ENCODE assay signal across 7 mouse cellular contexts in genomic region chr3:96333396-96334174, GRCm38 (mm10). TPM values are rescaled to one million over a fixed set of nuclear protein-coding genes. Genes with fewer than 3 reads are reported as not detected.
DNase-seq lines count a peak whose midpoint lies in the region; ATAC-seq and TF ChIP-seq lines count a peak whose summit lies in the region.

No protein-coding gene starts in this region.

- no peak overlapping the region for H3K27ac ChIP-seq in spleen, adult 2 months (ENCODE audit: insufficient read depth, low read length)
- no peak overlapping the region for H3K27ac ChIP-seq in embryonic facial prominence, embryonic 11.5 days (replicated peaks; ENCODE audit: low read depth, low read length)
- H3K27ac ChIP-seq in intestine, embryonic 16.5 days (ENCODE audit: low read length) = no peak overlapping the region
- H3K27ac ChIP-seq in neural tube, embryonic 15.5 days (replicated peaks) = no peak overlapping the region

- no peaks in the 10 kb centered on the region; the same call in 1 of the 2 replicates for H3K4me1 ChIP-seq in spleen, adult 2 months (ENCODE audit: control insufficient read depth, insufficient read depth, insufficient read length)
- H3K4me1 ChIP-seq in embryonic facial prominence, embryonic 11.5 days (ENCODE audit: control insufficient read depth, insufficient read depth, low read length) = no peaks in the 10 kb centered on the region
- H3K4me1 ChIP-seq in intestine, embryonic 16.5 days (ENCODE audit: control insufficient read depth, insufficient read depth, low read length) = peaks cover 9% of the 10 kb centered on the region
- no peaks in the 10 kb centered on the region for H3K4me1 ChIP-seq in neural tube, embryonic 15.5 days

- H3K9ac ChIP-seq in embryonic facial prominence, embryonic 11.5 days (replicated peaks; ENCODE audit: low read length) = no peak overlapping the region
- H3K9ac ChIP-seq in intestine, embryonic 16.5 days (ENCODE audit: low read depth, low read length) = 0 out of 2 replicates have a peak overlapping the region, but pooled peaks have one; percentile 11
- no peak overlapping the region for H3K9ac ChIP-seq in neural tube, embryonic 15.5 days (replicated peaks)

- no peak for TF ChIP-seq CTCF in spleen, adult 2 months (IDR thresholded peaks at IDR 0.05; ENCODE audit: extremely low read depth, insufficient read depth, insufficient read length, insufficient replicate concordance)

- H3K4me2 ChIP-seq in embryonic facial prominence, embryonic 11.5 days (ENCODE audit: low read depth, low read length) = peak overlapping the region; percentile 33
- peak overlapping the region; percentile 56 for H3K4me2 ChIP-seq in intestine, embryonic 16.5 days (ENCODE audit: low read depth, low read length)
- H3K4me2 ChIP-seq in neural tube, embryonic 15.5 days = peak overlapping the region; percentile 17; the same call in 1 of the 2 replicates

- no peak for DNase-seq in spleen, adult 2 months (ENCODE audit: low read depth in 1 of 2, low spot score in 2 of 2)
- DNase-seq in spleen, postnatal 14 days (ENCODE audit: low spot score in 2 of 2) = no peak
- peak; percentile 25 for DNase-seq in embryonic facial prominence, embryonic 11.5 days (ENCODE audit: low spot score)
- DNase-seq in adrenal gland, adult 8-10 months = no peak
- no peak for DNase-seq in layer of hippocampus, adult 9-11 months

- no peaks in the 10 kb centered on the region for H3K9me3 ChIP-seq in embryonic facial prominence, embryonic 11.5 days (replicated peaks; ENCODE audit: control insufficient read depth, low read length)
- no peaks in the 10 kb centered on the region for H3K9me3 ChIP-seq in intestine, embryonic 16.5 days (ENCODE audit: control insufficient read depth, low read length)
- H3K9me3 ChIP-seq in neural tube, embryonic 15.5 days (replicated peaks) = no peaks in the 10 kb centered on the region

- no peak for TF ChIP-seq POLR2A in spleen, adult 2 months (IDR thresholded peaks at IDR 0.05; ENCODE audit: low read depth, low read length)

- H3K36me3 ChIP-seq in spleen, adult 2 months (ENCODE audit: control insufficient read depth, insufficient read depth, low read length) = no peaks in the 10 kb centered on the region
- H3K36me3 ChIP-seq in embryonic facial prominence, embryonic 11.5 days (replicated peaks; ENCODE audit: control insufficient read depth, insufficient read depth, low read depth, low read length) = no peaks in the 10 kb centered on the region
- no peaks in the 10 kb centered on the region for H3K36me3 ChIP-seq in intestine, embryonic 16.5 days (ENCODE audit: control insufficient read depth, insufficient read depth, low read length)
- no peaks in the 10 kb centered on the region for H3K36me3 ChIP-seq in neural tube, embryonic 15.5 days

- H3K4me3 ChIP-seq in spleen, adult 2 months (ENCODE audit: extremely low read depth, insufficient read depth, insufficient read length) = peak overlapping the region; percentile 57; the same call in 1 of the 2 replicates
- peak overlapping the region; percentile 15; the same call in 1 of the 2 replicates for H3K4me3 ChIP-seq in embryonic facial prominence, embryonic 11.5 days (ENCODE audit: low read depth, low read length)
- peak overlapping the region; percentile 36 for H3K4me3 ChIP-seq in intestine, embryonic 16.5 days (ENCODE audit: low read length)
- H3K4me3 ChIP-seq in neural tube, embryonic 15.5 days (replicated peaks) = peak overlapping the region; percentile 15; the same call in 1 of the 2 replicates

- H3K27me3 ChIP-seq in spleen, adult 2 months (ENCODE audit: control insufficient read depth, insufficient read depth, low read length) = peaks cover 30% of the 10 kb centered on the region
- H3K27me3 ChIP-seq in embryonic facial prominence, embryonic 11.5 days (ENCODE audit: control insufficient read depth, insufficient read depth, low read length) = peaks cover 54% of the 10 kb centered on the region
- H3K27me3 ChIP-seq in intestine, embryonic 16.5 days (replicated peaks; ENCODE audit: control insufficient read depth, insufficient read depth, low read length) = peaks cover 61% of the 10 kb centered on the region
- H3K27me3 ChIP-seq in neural tube, embryonic 15.5 days (replicated peaks) = peaks cover 93% of the 10 kb centered on the region

- WGBS in spleen, adult 2 months = 4% methylated on average over 25 of the region's 25 CpGs
- WGBS in embryonic facial prominence, embryonic 11.5 days = 3% methylated on average over 25 of the region's 25 CpGs
- 2% methylated on average over 25 of the region's 25 CpGs for WGBS in intestine, embryonic 16.5 days
- WGBS in neural tube, embryonic 15.5 days = 2% methylated on average over 25 of the region's 25 CpGs

- ATAC-seq in embryonic facial prominence, embryonic 11.5 days (replicated peaks; ENCODE audit: insufficient number of reproducible peaks, low FRiP score, low TSS enrichment, low read depth) = no peak
- ATAC-seq in intestine, embryonic 16.5 days = no peak
- ATAC-seq in neural tube, embryonic 15.5 days (ENCODE audit: low FRiP score) = no peak

RNA-seq across cellular contexts. Expression of gene Fcgr1, which starts 39.8 kb away (rescaled TPM):
- polyA plus RNA-seq in spleen, adult 2 months (2012; rRNA removed) = 5.2 and 6.0 TPM in 2 replicates
- polyA plus RNA-seq in embryonic facial prominence, embryonic 11.5 days (2014; fragmentation: Nextera tagmentation; extraction: Ambion mirVana) = 1.3 and 2.1 TPM in 2 replicates
- 3.6 and 3.7 TPM in 2 replicates for polyA plus RNA-seq in intestine, embryonic 16.5 days (2015; fragmentation: Nextera tagmentation; extraction: Ambion mirVana)
- polyA plus RNA-seq in neural tube, embryonic 15.5 days (2015; fragmentation: Nextera tagmentation; extraction: Ambion mirVana) = 1.8 and 3.5 TPM in 2 replicates
- 1 to 10 TPM; 2.2 to 4.3 (median 3.3) TPM for total RNA-seq in adrenal gland, adult 8-10 months (2022)
